Mouse (Mus musculus): ENCODE results near the gene Tmem200a. TPM values are rescaled to one million over a fixed set of nuclear protein-coding genes. Genes with fewer than 3 reads are reported as not detected.

Gene Tmem200a
- polyA plus RNA-seq (2014; fragmentation: Illumina TruSeq; extraction: RNeasy Lipid Tissue Mini Kit (QIAGEN cat#74804); ENCODE audit: low read depth, low replicate concordance) = not detected

GRCm38 (mm10) chr10:26078521-26079142, at the start of gene Tmem200a:
Gene Tmem200a, minus strand, starts transcription at chr10:26079052.

GRCm38 (mm10) chr10:26077671-26078481, 976 bp downstream of the Tmem200a start, which contains the start of gene Gm9767:
Gene Gm9767, plus strand, starts transcription at chr10:26078255.

Other genes with a start within 250 kb of the Tmem200a start
- gene Gm9767, start 797 bp downstream of the Tmem200a start, polyA plus RNA-seq (2014; fragmentation: Illumina TruSeq; extraction: RNeasy Lipid Tissue Mini Kit (QIAGEN cat#74804); ENCODE audit: low read depth, low replicate concordance) = not detected
- gene Samd3, start 150.7 kb upstream of the Tmem200a start, polyA plus RNA-seq (2014; fragmentation: Illumina TruSeq; extraction: RNeasy Lipid Tissue Mini Kit (QIAGEN cat#74804); ENCODE audit: low read depth, low replicate concordance) = 0.21 TPM

Measured in liver, adult 10 weeks (tissue).